Mouse (Mus musculus): ENCODE results near the gene Azgp1. TPM values are rescaled to one million over a fixed set of nuclear protein-coding genes. Genes with fewer than 3 reads are reported as not detected.
"Not testable (repeated sequence)": the region's sequence is repeated elsewhere in the genome, so short reads cannot be mapped to it uniquely, and the experiment has no call there.

Gene Azgp1
- polyA plus RNA-seq, 1 experiment = not detected

- TF ChIP-seq POLR2A (IDR thresholded peaks at IDR 0.05; ENCODE audit: insufficient read depth, low read length) = no peak
- no peak for TF ChIP-seq EP300 (IDR thresholded peaks at IDR 0.05; ENCODE audit: insufficient read depth, low read depth, low read length)
- TF ChIP-seq CTCF (IDR thresholded peaks at IDR 0.05; ENCODE audit: low read depth, low read length) = no peak
- Histone ChIP-seq H3K4me1 (ENCODE audit: control insufficient read depth, insufficient read depth, low read length) (no peaks in the 10 kb centered on the region), H3K27ac (ENCODE audit: insufficient read depth, low read length) (no peak overlapping the region), H3K27me3 (ENCODE audit: control insufficient read depth, insufficient read depth, low read length, poor library complexity, severe bottlenecking) (no peaks in the 10 kb centered on the region), H3K4me3 (ENCODE audit: low read depth, low read length) (no peak overlapping the region), H3K9me3 (replicated peaks; ENCODE audit: control insufficient read depth, insufficient read depth, low read length, poor library complexity, severe bottlenecking) (peaks cover 18% of the 10 kb centered on the region), H3K36me3 (ENCODE audit: control insufficient read depth, insufficient read depth, low read length, poor library complexity, severe bottlenecking) (no peaks in the 10 kb centered on the region), H3K9ac (ENCODE audit: low read depth, poor library complexity, severe bottlenecking) (no peak overlapping the region)
Measured at GRCm38 (mm10) chr5:138009437-138009836, 28.1 kb downstream of the Azgp1 start.

GRCm38 (mm10) chr5:138012382-138012781 lies 31.1 kb downstream of the Azgp1 start:
- no peak overlapping the region for H3K27ac ChIP-seq (ENCODE audit: insufficient read depth, low read length)
- H3K4me1 ChIP-seq (ENCODE audit: control insufficient read depth, insufficient read depth, low read length) = no peaks in the 10 kb centered on the region
- H3K9me3 ChIP-seq (replicated peaks; ENCODE audit: control insufficient read depth, insufficient read depth, low read length, poor library complexity, severe bottlenecking) = peaks cover 5% of the 10 kb centered on the region; the same call in 1 of the 2 replicates
- H3K27me3 ChIP-seq (ENCODE audit: control insufficient read depth, insufficient read depth, low read length, poor library complexity, severe bottlenecking) = no peaks in the 10 kb centered on the region
- no peaks in the 10 kb centered on the region for H3K36me3 ChIP-seq (ENCODE audit: control insufficient read depth, insufficient read depth, low read length, poor library complexity, severe bottlenecking)
- no peak overlapping the region for H3K4me3 ChIP-seq (ENCODE audit: low read depth, low read length)
- H3K9ac ChIP-seq (ENCODE audit: low read depth, poor library complexity, severe bottlenecking) = no peak overlapping the region
- TF ChIP-seq CTCF (IDR thresholded peaks at IDR 0.05; ENCODE audit: low read depth, low read length) (no peak), POLR2A (IDR thresholded peaks at IDR 0.05; ENCODE audit: insufficient read depth, low read length) (no peak), EP300 (IDR thresholded peaks at IDR 0.05; ENCODE audit: insufficient read depth, low read depth, low read length) (no peak)

GRCm38 (mm10) chr5:138016530-138016929 lies 35.2 kb downstream of the Azgp1 start:
- Histone ChIP-seq H3K9ac (ENCODE audit: low read depth, poor library complexity, severe bottlenecking) (no peak overlapping the region), H3K9me3 (replicated peaks; ENCODE audit: control insufficient read depth, insufficient read depth, low read length, poor library complexity, severe bottlenecking) (no peaks in the 10 kb centered on the region), H3K27me3 (ENCODE audit: control insufficient read depth, insufficient read depth, low read length, poor library complexity, severe bottlenecking) (no peaks in the 10 kb centered on the region), H3K36me3 (ENCODE audit: control insufficient read depth, insufficient read depth, low read length, poor library complexity, severe bottlenecking) (no peaks in the 10 kb centered on the region), H3K27ac (ENCODE audit: insufficient read depth, low read length) (no peak overlapping the region), H3K4me3 (ENCODE audit: low read depth, low read length) (no peak overlapping the region), H3K4me1 (ENCODE audit: control insufficient read depth, insufficient read depth, low read length) (no peaks in the 10 kb centered on the region)
- TF ChIP-seq EP300 (IDR thresholded peaks at IDR 0.05; ENCODE audit: insufficient read depth, low read depth, low read length) (no peak), POLR2A (IDR thresholded peaks at IDR 0.05; ENCODE audit: insufficient read depth, low read length) (no peak), CTCF (IDR thresholded peaks at IDR 0.05; ENCODE audit: low read depth, low read length) (no peak)

- TF ChIP-seq EP300 (IDR thresholded peaks at IDR 0.05; ENCODE audit: insufficient read depth, low read depth, low read length) (no peak), CTCF (IDR thresholded peaks at IDR 0.05; ENCODE audit: low read depth, low read length) (no peak), POLR2A (IDR thresholded peaks at IDR 0.05; ENCODE audit: insufficient read depth, low read length) (no peak)
- no peaks in the 10 kb centered on the region for H3K27me3 ChIP-seq (ENCODE audit: control insufficient read depth, insufficient read depth, low read length, poor library complexity, severe bottlenecking)
- H3K9me3 ChIP-seq (replicated peaks; ENCODE audit: control insufficient read depth, insufficient read depth, low read length, poor library complexity, severe bottlenecking) = no peaks in the 10 kb centered on the region
- H3K27ac ChIP-seq (ENCODE audit: insufficient read depth, low read length) = no peak overlapping the region
- H3K36me3 ChIP-seq (ENCODE audit: control insufficient read depth, insufficient read depth, low read length, poor library complexity, severe bottlenecking) = no peaks in the 10 kb centered on the region
- no peak overlapping the region for H3K4me3 ChIP-seq (ENCODE audit: low read depth, low read length)
- H3K9ac ChIP-seq (ENCODE audit: low read depth, poor library complexity, severe bottlenecking) = no peak overlapping the region
- H3K4me1 ChIP-seq (ENCODE audit: control insufficient read depth, insufficient read depth, low read length) = no peaks in the 10 kb centered on the region
Measured at GRCm38 (mm10) chr5:138016997-138017396, 35.7 kb downstream of the Azgp1 start.

GRCm38 (mm10) chr5:138019577-138019976 lies 38.3 kb downstream of the Azgp1 start:
- H3K27me3 ChIP-seq (ENCODE audit: control insufficient read depth, insufficient read depth, low read length, poor library complexity, severe bottlenecking); H3K4me1 ChIP-seq (ENCODE audit: control insufficient read depth, insufficient read depth, low read length); H3K9ac ChIP-seq (ENCODE audit: low read depth, poor library complexity, severe bottlenecking); H3K36me3 ChIP-seq (ENCODE audit: control insufficient read depth, insufficient read depth, low read length, poor library complexity, severe bottlenecking); H3K27ac ChIP-seq (ENCODE audit: insufficient read depth, low read length); H3K4me3 ChIP-seq (ENCODE audit: low read depth, low read length); H3K9me3 ChIP-seq (replicated peaks; ENCODE audit: control insufficient read depth, insufficient read depth, low read length, poor library complexity, severe bottlenecking): not testable (repeated sequence)

GRCm38 (mm10) chr5:138020961-138021479 lies 39.7 kb downstream of the Azgp1 start, which contains the start of the genes Smok3a and Smok3b:
Smok3a (plus strand) TSS chr5:138021261.
Smok3b (plus strand) TSS chr5:138021429.
- not testable (repeated sequence) for H3K27me3 ChIP-seq (ENCODE audit: control insufficient read depth, insufficient read depth, low read length, poor library complexity, severe bottlenecking); H3K4me3 ChIP-seq (ENCODE audit: low read depth, low read length); H3K4me1 ChIP-seq (ENCODE audit: control insufficient read depth, insufficient read depth, low read length); H3K9me3 ChIP-seq (replicated peaks; ENCODE audit: control insufficient read depth, insufficient read depth, low read length, poor library complexity, severe bottlenecking); H3K27ac ChIP-seq (ENCODE audit: insufficient read depth, low read length); H3K36me3 ChIP-seq (ENCODE audit: control insufficient read depth, insufficient read depth, low read length, poor library complexity, severe bottlenecking); H3K9ac ChIP-seq (ENCODE audit: low read depth, poor library complexity, severe bottlenecking)

Other genes starting within 250 kb of the Azgp1 start
- gene Nyap1, start 239.9 kb upstream of the Azgp1 start, polyA plus RNA-seq (2011; ENCODE audit: insufficient read depth, insufficient read length, low read depth, missing spikeins) = 12.4 and 13.0 TPM in 2 replicates
- 47.7 and 53.3 TPM in 2 replicates for gene Tsc22d4, start 235.8 kb upstream of the Azgp1 start, polyA plus RNA-seq (2011; ENCODE audit: insufficient read depth, insufficient read length, low read depth, missing spikeins)
- 30.3 and 35.4 TPM in 2 replicates for gene Ppp1r35, start 202.7 kb upstream of the Azgp1 start, polyA plus RNA-seq (2011; ENCODE audit: insufficient read depth, insufficient read length, low read depth, missing spikeins)
- gene Mepce, start 193.9 kb upstream of the Azgp1 start, polyA plus RNA-seq (2011; ENCODE audit: insufficient read depth, insufficient read length, low read depth, missing spikeins) = 21.6 and 24.8 TPM in 2 replicates
- 15.0 and 15.5 TPM in 2 replicates for gene Zcwpw1, start 193.7 kb upstream of the Azgp1 start, polyA plus RNA-seq (2011; ENCODE audit: insufficient read depth, insufficient read length, low read depth, missing spikeins)
- gene Pilra, start 145.2 kb upstream of the Azgp1 start, polyA plus RNA-seq (2011; ENCODE audit: insufficient read depth, insufficient read length, low read depth, missing spikeins) = not detected in 2 replicates
- gene Pilrb1, start 123.4 kb upstream of the Azgp1 start, polyA plus RNA-seq (2011; ENCODE audit: insufficient read depth, insufficient read length, low read depth, missing spikeins) = not detected in 2 replicates
- not detected in 2 replicates for gene Pilrb2, start 109.7 kb upstream of the Azgp1 start, polyA plus RNA-seq (2011; ENCODE audit: insufficient read depth, insufficient read length, low read depth, missing spikeins)
- gene Cyp3a13, start 59.9 kb upstream of the Azgp1 start, polyA plus RNA-seq (2011; ENCODE audit: insufficient read depth, insufficient read length, low read depth, missing spikeins) = not detected in 2 replicates
- not detected in 2 replicates for gene Gjc3, start 18.4 kb upstream of the Azgp1 start, polyA plus RNA-seq (2011; ENCODE audit: insufficient read depth, insufficient read length, low read depth, missing spikeins)
- gene Smok3a, start 39.7 kb downstream of the Azgp1 start, polyA plus RNA-seq (2011; ENCODE audit: insufficient read depth, insufficient read length, low read depth, missing spikeins) = not detected in 2 replicates
- gene Smok3b, start 39.9 kb downstream of the Azgp1 start, polyA plus RNA-seq (2011; ENCODE audit: insufficient read depth, insufficient read length, low read depth, missing spikeins) = not detected in 2 replicates
- not detected in 2 replicates for gene Smok3c, start 71.7 kb downstream of the Azgp1 start, polyA plus RNA-seq (2011; ENCODE audit: insufficient read depth, insufficient read length, low read depth, missing spikeins)
- gene Zkscan1, start 103.6 kb downstream of the Azgp1 start, polyA plus RNA-seq (2011; ENCODE audit: insufficient read depth, insufficient read length, low read depth, missing spikeins) = 15.1 and 15.3 TPM in 2 replicates
- 27.3 and 29.2 TPM in 2 replicates for gene Zscan21, start 135.4 kb downstream of the Azgp1 start, polyA plus RNA-seq (2011; ENCODE audit: insufficient read depth, insufficient read length, low read depth, missing spikeins)
- 10.0 and 12.4 TPM in 2 replicates for gene Zfp113, start 174.2 kb downstream of the Azgp1 start, polyA plus RNA-seq (2011; ENCODE audit: insufficient read depth, insufficient read length, low read depth, missing spikeins)
- gene Cops6, start 179.6 kb downstream of the Azgp1 start, polyA plus RNA-seq (2011; ENCODE audit: insufficient read depth, insufficient read length, low read depth, missing spikeins) = 121 and 122 TPM in 2 replicates
- gene Ap4m1, start 190.5 kb downstream of the Azgp1 start, polyA plus RNA-seq (2011; ENCODE audit: insufficient read depth, insufficient read length, low read depth, missing spikeins) = 11.4 and 14.7 TPM in 2 replicates
- 298 and 304 TPM in 2 replicates for gene Mcm7, start 190.9 kb downstream of the Azgp1 start, polyA plus RNA-seq (2011; ENCODE audit: insufficient read depth, insufficient read length, low read depth, missing spikeins)
- 51.6 and 55.4 TPM in 2 replicates for gene Taf6, start 205.9 kb downstream of the Azgp1 start, polyA plus RNA-seq (2011; ENCODE audit: insufficient read depth, insufficient read length, low read depth, missing spikeins)
- gene Cnpy4, start 206.0 kb downstream of the Azgp1 start, polyA plus RNA-seq (2011; ENCODE audit: insufficient read depth, insufficient read length, low read depth, missing spikeins) = 22.7 and 24.3 TPM in 2 replicates
- 0.68 and 1.4 TPM in 2 replicates for gene Mblac1, start 212.8 kb downstream of the Azgp1 start, polyA plus RNA-seq (2011; ENCODE audit: insufficient read depth, insufficient read length, low read depth, missing spikeins)
- not detected in 2 replicates for gene Nxpe5, start 244.4 kb downstream of the Azgp1 start, polyA plus RNA-seq (2011; ENCODE audit: insufficient read depth, insufficient read length, low read depth, missing spikeins)